Mouse (Mus musculus): ENCODE data around the gene 3110082I17Rik. TPM values are rescaled to one million over a fixed set of nuclear protein-coding genes. Genes with fewer than 3 reads are reported as not detected.
A peak's percentile ranks its signal among the peaks of the same experiment; 100 is the strongest.

The 3110082I17Rik gene
- polyA plus RNA-seq, 1 experiment from 2014 or later: 39.7 TPM

GRCm38 (mm10) chr5:139466801-139467200 lies 6.5 kb upstream of the 3110082I17Rik start:
- no peaks in the 10 kb centered on the region for H3K4me1 ChIP-seq (ENCODE audit: control insufficient read depth, insufficient read depth, low read length)
- DNase-seq (ENCODE audit: low spot score) (no peak), ATAC-seq (ENCODE audit: insufficient number of reproducible peaks, low FRiP score, low TSS enrichment, low read depth) (no peak)
- H3K27me3 ChIP-seq (ENCODE audit: control insufficient read depth, insufficient read depth, low read length): no peaks in the 10 kb centered on the region
- H3K27ac ChIP-seq (replicated peaks; ENCODE audit: low read depth, low read length): no peak overlapping the region
- WGBS: 72% methylated on average over 4 of the region's 4 CpGs
- H3K36me3 ChIP-seq (ENCODE audit: control insufficient read depth, insufficient read depth, low read length): peaks cover 4% of the 10 kb centered on the region; the same call in 1 of the 2 replicates
- H3K4me3 ChIP-seq (ENCODE audit: low read depth, low read length): no peak overlapping the region
- no peaks in the 10 kb centered on the region for H3K9me3 ChIP-seq (ENCODE audit: control insufficient read depth, low read length)
- H3K4me2 ChIP-seq (ENCODE audit: low read depth, severe bottlenecking): no peak overlapping the region
- no peak overlapping the region for H3K9ac ChIP-seq (ENCODE audit: low read length)

GRCm38 (mm10) chr5:139466373-139466772 lies 6.0 kb upstream of the 3110082I17Rik start:
- ATAC-seq (ENCODE audit: insufficient number of reproducible peaks, low FRiP score, low TSS enrichment, low read depth) (no peak), DNase-seq (ENCODE audit: low spot score) (no peak)
- Histone ChIP-seq H3K9ac (ENCODE audit: low read length) (no peak overlapping the region), H3K4me2 (ENCODE audit: low read depth, severe bottlenecking) (no peak overlapping the region), H3K27ac (replicated peaks; ENCODE audit: low read depth, low read length) (no peak overlapping the region), H3K27me3 (ENCODE audit: control insufficient read depth, insufficient read depth, low read length) (no peaks in the 10 kb centered on the region), H3K4me1 (ENCODE audit: control insufficient read depth, insufficient read depth, low read length) (no peaks in the 10 kb centered on the region), H3K9me3 (ENCODE audit: control insufficient read depth, low read length) (no peaks in the 10 kb centered on the region), H3K36me3 (ENCODE audit: control insufficient read depth, insufficient read depth, low read length) (peaks cover 3% of the 10 kb centered on the region; the same call in 1 of the 2 replicates), H3K4me3 (ENCODE audit: low read depth, low read length) (no peak overlapping the region)
- 71% methylated on average over 2 of the region's 2 CpGs for WGBS

GRCm38 (mm10) chr5:139464874-139465273 lies 4.5 kb upstream of the 3110082I17Rik start:
- Histone ChIP-seq H3K27ac (replicated peaks; ENCODE audit: low read depth, low read length) (no peak overlapping the region), H3K4me2 (ENCODE audit: low read depth, severe bottlenecking) (no peak overlapping the region), H3K4me1 (ENCODE audit: control insufficient read depth, insufficient read depth, low read length) (0 out of 2 replicates have a peak, but pooled peaks cover 3% of the 10 kb centered on the region), H3K9ac (ENCODE audit: low read length) (no peak overlapping the region), H3K27me3 (ENCODE audit: control insufficient read depth, insufficient read depth, low read length) (no peaks in the 10 kb centered on the region), H3K36me3 (ENCODE audit: control insufficient read depth, insufficient read depth, low read length) (no peaks in the 10 kb centered on the region), H3K9me3 (ENCODE audit: control insufficient read depth, low read length) (no peaks in the 10 kb centered on the region), H3K4me3 (ENCODE audit: low read depth, low read length) (no peak overlapping the region)
- DNase-seq (ENCODE audit: low spot score): no peak
- 82% methylated on average over 4 of the region's 4 CpGs for WGBS
- no peak for ATAC-seq (ENCODE audit: insufficient number of reproducible peaks, low FRiP score, low TSS enrichment, low read depth)

- 13% methylated on average over 10 of the region's 10 CpGs for WGBS
- DNase-seq (ENCODE audit: low spot score) (no peak), ATAC-seq (ENCODE audit: insufficient number of reproducible peaks, low FRiP score, low TSS enrichment, low read depth) (0 out of 2 replicates have a peak, but pooled peaks have one; percentile 16)
- Histone ChIP-seq H3K9me3 (ENCODE audit: control insufficient read depth, low read length) (no peaks in the 10 kb centered on the region), H3K4me3 (ENCODE audit: low read depth, low read length) (peak overlapping the region; percentile 63), H3K4me1 (ENCODE audit: control insufficient read depth, insufficient read depth, low read length) (0 out of 2 replicates have a peak, but pooled peaks cover 5% of the 10 kb centered on the region), H3K27ac (replicated peaks; ENCODE audit: low read depth, low read length) (no peak overlapping the region), H3K4me2 (ENCODE audit: low read depth, severe bottlenecking) (peak overlapping the region; percentile 47), H3K9ac (ENCODE audit: low read length) (peak overlapping the region; percentile 53; the same call in 1 of the 2 replicates), H3K27me3 (ENCODE audit: control insufficient read depth, insufficient read depth, low read length) (no peaks in the 10 kb centered on the region), H3K36me3 (ENCODE audit: control insufficient read depth, insufficient read depth, low read length) (no peaks in the 10 kb centered on the region)
Measured at GRCm38 (mm10) chr5:139459938-139460337, 389 bp downstream of the 3110082I17Rik start.

GRCm38 (mm10) chr5:139457241-139457640 lies 3.1 kb downstream of the 3110082I17Rik start:
- 0 out of 2 replicates have a peak, but pooled peaks cover 5% of the 10 kb centered on the region for H3K4me1 ChIP-seq (ENCODE audit: control insufficient read depth, insufficient read depth, low read length)
- no peaks in the 10 kb centered on the region for H3K36me3 ChIP-seq (ENCODE audit: control insufficient read depth, insufficient read depth, low read length)
- H3K4me3 ChIP-seq (ENCODE audit: low read depth, low read length): no peak overlapping the region
- no peaks in the 10 kb centered on the region for H3K9me3 ChIP-seq (ENCODE audit: control insufficient read depth, low read length)
- H3K27ac ChIP-seq (replicated peaks; ENCODE audit: low read depth, low read length): no peak overlapping the region
- no peak overlapping the region for H3K9ac ChIP-seq (ENCODE audit: low read length)
- ATAC-seq (ENCODE audit: insufficient number of reproducible peaks, low FRiP score, low TSS enrichment, low read depth) (no peak), DNase-seq (ENCODE audit: low spot score) (no peak)
- no peak overlapping the region for H3K4me2 ChIP-seq (ENCODE audit: low read depth, severe bottlenecking)
- no peaks in the 10 kb centered on the region for H3K27me3 ChIP-seq (ENCODE audit: control insufficient read depth, insufficient read depth, low read length)
- 91% methylated on average over 8 of the region's 8 CpGs for WGBS

GRCm38 (mm10) chr5:139455166-139455565 lies 5.2 kb downstream of the 3110082I17Rik start:
- no peaks in the 10 kb centered on the region for H3K27me3 ChIP-seq (ENCODE audit: control insufficient read depth, insufficient read depth, low read length)
- H3K4me1 ChIP-seq (ENCODE audit: control insufficient read depth, insufficient read depth, low read length): 0 out of 2 replicates have a peak, but pooled peaks cover 2% of the 10 kb centered on the region
- no peak overlapping the region for H3K9ac ChIP-seq (ENCODE audit: low read length)
- no peak overlapping the region for H3K4me3 ChIP-seq (ENCODE audit: low read depth, low read length)
- H3K9me3 ChIP-seq (ENCODE audit: control insufficient read depth, low read length): no peaks in the 10 kb centered on the region
- H3K36me3 ChIP-seq (ENCODE audit: control insufficient read depth, insufficient read depth, low read length): no peaks in the 10 kb centered on the region
- DNase-seq (ENCODE audit: low spot score) (no peak), ATAC-seq (ENCODE audit: insufficient number of reproducible peaks, low FRiP score, low TSS enrichment, low read depth) (no peak)
- no peak overlapping the region for H3K4me2 ChIP-seq (ENCODE audit: low read depth, severe bottlenecking)
- no peak overlapping the region for H3K27ac ChIP-seq (replicated peaks; ENCODE audit: low read depth, low read length)
- 94% methylated on average over 12 of the region's 12 CpGs for WGBS

GRCm38 (mm10) chr5:139453031-139453430 lies 7.3 kb downstream of the 3110082I17Rik start:
- Histone ChIP-seq H3K9me3 (ENCODE audit: control insufficient read depth, low read length) (no peaks in the 10 kb centered on the region), H3K4me3 (ENCODE audit: low read depth, low read length) (no peak overlapping the region), H3K27me3 (ENCODE audit: control insufficient read depth, insufficient read depth, low read length) (no peaks in the 10 kb centered on the region), H3K27ac (replicated peaks; ENCODE audit: low read depth, low read length) (no peak overlapping the region), H3K36me3 (ENCODE audit: control insufficient read depth, insufficient read depth, low read length) (no peaks in the 10 kb centered on the region), H3K9ac (ENCODE audit: low read length) (no peak overlapping the region), H3K4me1 (ENCODE audit: control insufficient read depth, insufficient read depth, low read length) (no peaks in the 10 kb centered on the region), H3K4me2 (ENCODE audit: low read depth, severe bottlenecking) (no peak overlapping the region)
- WGBS: 91% methylated on average over 10 of the region's 10 CpGs
- no peak for ATAC-seq (ENCODE audit: insufficient number of reproducible peaks, low FRiP score, low TSS enrichment, low read depth)
- DNase-seq (ENCODE audit: low spot score): no peak

- DNase-seq (ENCODE audit: low spot score): no peak
- WGBS: 69% methylated on average over 4 of the region's 4 CpGs
- H3K4me2 ChIP-seq (ENCODE audit: low read depth, severe bottlenecking): no peak overlapping the region
Measured at GRCm38 (mm10) chr5:139449926-139450325, 10.4 kb downstream of the 3110082I17Rik start.

More at GRCm38 (mm10) chr5:139449926-139450325, 10.4 kb downstream of the 3110082I17Rik start:
- Histone ChIP-seq H3K9me3 (ENCODE audit: control insufficient read depth, low read length) (no peaks in the 10 kb centered on the region), H3K36me3 (ENCODE audit: control insufficient read depth, insufficient read depth, low read length) (no peaks in the 10 kb centered on the region), H3K27ac (replicated peaks; ENCODE audit: low read depth, low read length) (no peak overlapping the region), H3K9ac (ENCODE audit: low read length) (no peak overlapping the region), H3K4me3 (ENCODE audit: low read depth, low read length) (no peak overlapping the region), H3K27me3 (ENCODE audit: control insufficient read depth, insufficient read depth, low read length) (no peaks in the 10 kb centered on the region), H3K4me1 (ENCODE audit: control insufficient read depth, insufficient read depth, low read length) (no peaks in the 10 kb centered on the region)
- ATAC-seq (ENCODE audit: insufficient number of reproducible peaks, low FRiP score, low TSS enrichment, low read depth): no peak
